Mouse (Mus musculus) C2C12 (cell line): ENCODE results near the gene Cntnap2.

Experiments
- CEBPB ChIP-seq: IDR thresholded peaks from one replicate; pipeline ENCODE4 v1.6.1; 2011; ENCODE audit warnings: low read depth, mild to moderate bottlenecking, control low read depth, moderate library complexity
- CTCF ChIP-seq: IDR thresholded peaks from one replicate; pipeline ENCODE4 v1.5.1; 2011; ENCODE audit not compliant: control insufficient read depth, insufficient read depth, insufficient read length
- FOSL1 ChIP-seq: IDR thresholded peaks from one replicate; pipeline ENCODE4 v1.8.0; 2011; ENCODE audit warnings: mild to moderate bottlenecking, low read length; ENCODE audit not compliant: poor library complexity, insufficient read depth, severe bottlenecking
- MAX ChIP-seq: IDR thresholded peaks from one replicate; pipeline ENCODE4 v1.6.1; 2011; ENCODE audit warnings: mild to moderate bottlenecking, control low read depth
- MYOD1 ChIP-seq: IDR thresholded peaks from one replicate; pipeline ENCODE4 v1.6.1; 2011; ENCODE audit warnings: low read depth; ENCODE audit not compliant: control insufficient read depth, insufficient read length
- MYOG ChIP-seq: IDR thresholded peaks from one replicate; pipeline ENCODE4 v1.6.1; 2011; ENCODE audit not compliant: control insufficient read depth, insufficient read length; ENCODE audit errors: extremely low read depth
- USF1 ChIP-seq: IDR thresholded peaks from one replicate; pipeline ENCODE4 v1.6.1; 2011; ENCODE audit warnings: low read depth, mild to moderate bottlenecking, control low read depth, moderate library complexity

GRCm38 (mm10) chr6:46856635-46857034 is 1797.5 kb downstream of the Cntnap2 start:
- TF ChIP-seq CTCF (no peak), MYOD1 (no peak), MAX (no peak), FOSL1 (no peak), MYOG (no peak), USF1 (no peak), CEBPB (no peak)
